Mouse (Mus musculus) erythroblast, adult 5-6 weeks (primary cell): ENCODE results near the gene Tmem256. TPM values are rescaled to one million over a fixed set of nuclear protein-coding genes. Genes with fewer than 3 reads are reported as not detected.
A peak's percentile ranks its signal among the peaks of the same experiment; 100 is the strongest.

ENCODE experiments used
- ATAC-seq: replicated peaks from 2 replicates; pipeline ENCODE4 v1.8.0; 2016; ENCODE audit warnings: moderate number of reproducible peaks, mild to moderate bottlenecking, moderate TSS enrichment, inconsistent platforms; ENCODE audit not compliant: poor library complexity, low FRiP score, severe bottlenecking
- total RNA-seq, 2 experiments: library from RNA; stranded (forward) in 1 of 2; stranded (reverse) in 1 of 2; fragments of 150-400 nt in 1 of 2; fragments of 200-764, 138-1000 nt in 1 of 2; gene quantifications; 2 replicates each; pipeline versions ENCODE4 v1.2.3 to v1.2.4; 2015 to 2017; ENCODE audit warnings: low replicate concordance in 2 of 2

The Tmem256 gene
- total RNA-seq, 2 experiments from 2014 or later = 57.1 to 218 TPM

DNA sequence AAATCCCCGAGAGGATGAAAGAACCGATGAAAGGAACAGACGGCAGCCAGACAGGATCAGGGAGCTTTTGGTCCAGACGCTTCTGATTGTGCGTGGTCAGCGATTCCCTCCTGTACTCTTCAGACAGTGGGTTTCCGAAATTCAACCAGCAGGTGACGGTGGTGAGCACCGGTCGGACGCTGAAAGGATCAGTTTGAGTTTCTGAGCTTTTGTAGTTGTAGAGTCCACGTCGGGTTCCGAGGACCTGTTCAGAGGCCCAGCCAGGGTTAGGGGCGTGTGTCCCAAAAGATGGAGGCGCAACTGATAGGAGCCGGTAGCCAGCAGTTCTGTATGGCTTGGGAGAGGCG, 42.2 kb downstream of the Tmem256 start:
- ATAC-seq = peak; percentile 60

DNA sequence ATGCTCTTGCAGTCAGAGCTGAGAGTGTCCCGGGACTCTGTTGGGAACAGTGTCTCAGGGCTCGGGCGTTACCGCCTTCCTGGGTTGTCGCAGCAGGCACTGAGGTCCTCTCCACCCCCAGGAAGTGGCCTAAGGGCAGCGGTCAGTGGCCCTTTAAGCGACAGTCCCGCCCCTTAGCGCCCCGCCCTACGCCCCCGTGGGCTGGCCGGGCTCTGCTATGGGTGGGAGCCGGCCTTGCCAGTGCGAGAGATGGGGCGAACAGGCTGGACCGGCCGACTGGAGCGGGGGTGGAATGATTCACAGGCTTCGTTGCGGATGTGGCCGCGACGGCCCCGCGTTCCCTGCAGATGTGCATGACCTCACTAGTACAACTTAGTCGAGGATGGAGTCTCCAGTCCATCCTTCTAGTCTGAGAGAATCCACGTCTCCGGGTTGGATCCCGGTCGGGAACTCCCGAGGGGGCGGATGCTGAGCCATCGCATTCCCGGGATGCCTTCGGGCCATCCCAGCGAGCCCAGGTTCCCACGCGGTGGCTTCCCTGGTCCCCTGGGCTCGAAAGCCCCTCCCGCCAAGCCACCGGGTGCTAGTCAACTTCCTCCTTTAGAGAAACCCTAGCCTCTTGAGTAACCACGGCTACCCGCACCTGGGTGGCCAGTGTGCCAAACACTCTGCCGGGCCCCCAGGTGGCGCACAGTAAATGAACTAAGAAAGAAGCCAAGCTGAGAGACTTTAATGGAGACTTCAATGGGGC, 42.7 kb downstream of the Tmem256 start, which contains the start of gene Kctd11:
TSS of gene Kctd11 (minus strand) at position 554 of the 751 bp plus-strand sequence.
- ATAC-seq = peak; percentile 37

DNA sequence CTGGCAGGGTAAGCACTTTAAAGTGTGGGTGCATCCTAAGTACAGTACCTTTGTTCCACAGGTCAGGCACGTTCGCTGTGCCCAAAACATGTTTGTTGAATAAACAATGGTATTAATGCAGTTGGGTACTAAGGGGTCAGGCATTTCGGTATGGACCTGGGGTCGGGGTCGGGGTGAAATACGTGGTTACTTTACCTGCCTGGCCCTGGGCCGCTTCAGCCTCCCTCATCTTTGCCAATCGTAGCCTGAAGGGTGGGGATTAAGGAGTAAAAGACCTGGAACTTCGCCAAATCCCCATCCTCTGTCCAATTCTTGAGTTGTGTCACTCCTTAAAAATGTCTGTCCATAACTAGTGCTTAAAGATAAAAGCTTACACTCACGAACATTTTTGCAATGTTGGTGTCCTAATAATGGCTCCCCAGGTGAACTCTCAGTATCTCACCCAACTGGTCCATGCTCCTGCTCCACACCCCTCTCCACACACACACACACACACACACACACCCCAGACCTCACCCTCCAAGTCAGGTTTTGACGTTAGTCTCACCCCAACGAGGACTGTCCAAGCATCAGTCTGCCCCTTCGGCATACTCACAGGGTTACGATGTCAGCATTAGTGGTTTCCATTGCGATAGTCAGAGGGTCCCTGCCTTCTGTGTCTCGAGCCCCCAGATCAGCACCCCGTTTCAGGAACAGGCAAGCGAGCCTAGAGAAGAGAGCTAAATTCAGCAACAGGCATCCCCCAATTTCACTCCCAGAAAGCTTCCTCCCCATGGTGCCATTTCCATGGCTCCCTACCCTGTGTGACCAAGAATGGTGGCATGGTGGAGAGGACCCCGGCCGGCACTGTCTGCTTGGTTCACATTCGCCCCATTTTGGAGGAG, 43.7 kb downstream of the Tmem256 start:
- no peak for ATAC-seq

DNA sequence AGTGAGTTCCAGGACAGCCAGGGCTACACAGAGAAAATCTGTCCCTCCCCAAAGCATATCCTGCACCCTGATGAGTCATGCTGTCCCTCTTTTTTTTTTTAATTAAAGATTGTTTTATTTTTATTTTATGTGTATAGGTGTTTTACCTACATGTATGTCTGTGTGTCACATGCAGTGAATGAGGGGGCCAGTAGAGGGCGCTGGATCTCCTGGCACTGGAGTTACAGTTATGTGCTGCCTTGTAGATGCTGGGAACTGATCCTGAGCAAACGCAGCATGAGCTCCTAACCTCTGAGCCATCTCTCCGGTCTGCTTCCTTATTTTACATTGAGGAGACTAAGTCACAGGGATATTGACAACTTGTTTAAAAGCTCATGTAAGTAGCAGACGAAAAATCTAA, 44.8 kb downstream of the Tmem256 start:
- no peak for ATAC-seq

DNA sequence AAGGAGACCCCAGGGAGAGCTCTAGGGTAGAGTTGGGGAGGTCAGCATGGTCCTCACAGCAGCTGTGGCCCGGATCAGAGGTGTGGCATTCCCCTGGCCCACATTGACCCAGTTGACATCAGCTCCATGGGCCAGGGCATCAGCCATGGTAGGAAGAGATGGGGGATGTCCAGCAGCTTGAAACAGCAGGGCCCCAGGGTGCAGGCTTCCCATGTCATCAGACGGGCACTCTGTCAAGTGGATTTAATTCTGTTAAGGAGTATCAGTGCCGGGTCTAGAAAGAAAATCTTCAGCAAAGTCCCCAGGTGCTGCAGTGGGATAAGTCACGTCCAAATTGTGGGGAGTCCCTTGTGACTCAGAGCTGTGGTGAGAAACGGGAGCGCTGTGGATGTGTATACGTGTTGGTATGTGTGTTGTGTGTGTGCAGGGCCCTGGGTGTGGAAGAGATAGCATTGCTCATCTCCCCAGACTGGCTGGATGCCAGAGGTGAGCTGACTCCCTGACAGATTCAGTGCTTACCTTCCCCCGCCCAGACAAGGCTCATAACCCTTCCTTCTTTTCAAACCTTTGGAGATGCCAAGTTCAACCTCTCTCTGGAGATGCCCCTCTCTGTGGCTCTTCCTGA, 45.3 kb downstream of the Tmem256 start:
- no peak for ATAC-seq

DNA sequence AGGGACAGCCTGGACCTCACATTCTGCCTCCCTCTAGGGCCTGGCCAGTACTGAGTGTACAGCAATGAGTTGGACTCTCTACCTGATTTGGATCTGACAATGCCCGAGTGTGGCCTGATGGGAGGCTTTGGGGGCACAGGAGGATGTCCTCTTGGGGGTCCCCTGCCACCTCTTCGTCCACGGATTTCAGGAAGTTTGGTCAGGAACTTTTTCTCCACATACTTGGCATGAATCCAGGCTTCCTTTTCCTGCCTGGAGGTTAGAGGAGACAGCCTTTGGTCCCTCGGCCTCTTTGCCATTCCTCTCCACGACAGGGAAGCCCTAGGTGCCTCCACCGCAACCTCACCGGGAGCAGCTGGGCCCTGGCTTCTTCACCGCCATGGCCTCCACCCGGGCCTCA, 45.9 kb downstream of the Tmem256 start:
- ATAC-seq = no peak

DNA sequence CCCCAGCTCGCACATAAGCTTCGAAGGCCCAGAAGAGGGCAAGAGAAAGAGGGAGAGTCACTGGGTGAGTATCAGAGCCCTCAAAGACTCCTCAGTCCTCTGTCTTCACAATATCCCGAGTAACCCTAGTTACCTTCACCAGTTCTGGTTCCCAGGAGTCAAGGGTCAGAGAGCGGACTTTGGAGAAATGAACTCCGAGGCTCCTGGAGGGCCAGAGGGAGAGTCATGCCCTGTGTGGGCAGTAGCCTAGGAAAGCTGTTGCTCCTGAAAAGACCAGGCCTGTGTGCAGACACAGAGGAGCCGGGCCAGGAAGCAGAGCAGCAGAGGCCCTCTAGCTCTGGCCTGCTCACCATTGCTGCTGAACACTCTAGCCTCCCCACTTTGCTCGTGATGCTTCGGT, 46.3 kb downstream of the Tmem256 start:
- ATAC-seq = no peak

DNA sequence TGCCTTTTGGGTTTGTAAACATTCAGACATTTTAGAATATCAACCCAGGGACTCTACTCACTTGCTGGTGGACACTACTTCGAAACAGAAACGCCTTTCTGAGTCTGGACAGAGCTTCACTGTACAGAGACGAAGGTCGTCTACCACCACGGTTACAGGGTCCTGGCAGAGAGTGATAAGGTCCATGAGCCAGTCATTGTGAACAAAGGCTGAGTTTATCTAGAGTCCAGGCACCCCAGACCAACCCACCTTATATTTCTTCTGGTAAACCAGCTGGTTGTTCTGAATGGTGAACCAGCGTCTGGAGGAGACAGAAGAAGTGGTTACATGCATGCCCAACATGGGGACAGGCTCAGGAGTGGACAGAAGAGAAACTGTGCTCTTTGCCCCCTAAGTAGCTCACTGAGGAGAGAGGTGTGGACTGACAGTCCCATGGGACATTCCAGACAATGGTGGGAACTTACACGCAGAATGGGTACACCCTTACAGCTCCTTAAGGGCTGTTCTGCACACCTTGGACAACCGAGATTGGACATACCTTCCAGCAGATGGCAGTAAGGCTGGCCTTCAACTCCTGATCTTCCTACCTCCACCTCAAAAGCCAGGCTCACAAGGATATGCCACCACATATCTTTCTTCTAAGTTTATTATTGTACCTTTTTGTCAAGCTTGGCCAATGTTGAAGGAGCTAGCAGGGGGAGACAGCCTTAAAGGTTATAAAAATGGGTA, 48.8 kb downstream of the Tmem256 start:
- peak; percentile 73 for ATAC-seq

Other genes starting within 250 kb of the Tmem256 start
Only the 30 nearest of the 42 such genes appear.
- gene Senp3, start 156.4 kb upstream of the Tmem256 start, total RNA-seq (2015; ENCODE audit: low replicate concordance) = 46.4 and 52.3 TPM in 2 replicates
- 10.3 and 18.2 TPM in 2 replicates for gene Senp3, start 156.4 kb upstream of the Tmem256 start, total RNA-seq (2017; ENCODE audit: low replicate concordance)
- 9.2 and 17.9 TPM in 2 replicates for gene Tnfsf13, start 152.7 kb upstream of the Tmem256 start, total RNA-seq (2015; ENCODE audit: low replicate concordance)
- 0.28 and 7.8 TPM in 2 replicates for gene Tnfsf13, start 152.7 kb upstream of the Tmem256 start, total RNA-seq (2017; ENCODE audit: low replicate concordance)
- gene Tnfsf12, start 142.7 kb upstream of the Tmem256 start, total RNA-seq (2015; ENCODE audit: low replicate concordance) = 1.3 TPM in 1 of 2 replicates, not detected in the other
- 0.17 and 1.1 TPM in 2 replicates for gene Tnfsf12, start 142.7 kb upstream of the Tmem256 start, total RNA-seq (2017; ENCODE audit: low replicate concordance)
- gene Tnfsfm13, start 142.4 kb upstream of the Tmem256 start, total RNA-seq (2015; ENCODE audit: low replicate concordance) = 0.38 and 4.8 TPM in 2 replicates
- gene Tnfsfm13, start 142.4 kb upstream of the Tmem256 start, total RNA-seq (2017; ENCODE audit: low replicate concordance) = 2.8 and 5.2 TPM in 2 replicates
- gene Polr2a, start 79.9 kb upstream of the Tmem256 start, total RNA-seq (2015; ENCODE audit: low replicate concordance) = 56.5 and 58.3 TPM in 2 replicates
- gene Polr2a, start 79.9 kb upstream of the Tmem256 start, total RNA-seq (2017; ENCODE audit: low replicate concordance) = 69.5 and 76.9 TPM in 2 replicates
- not detected in 2 replicates for gene Slc35g3, start 76.5 kb upstream of the Tmem256 start, total RNA-seq (2015; ENCODE audit: low replicate concordance)
- gene Slc35g3, start 76.5 kb upstream of the Tmem256 start, total RNA-seq (2017; ENCODE audit: low replicate concordance) = not detected in 2 replicates
- 1.7 and 1.9 TPM in 2 replicates for gene Zbtb4, start 72.6 kb upstream of the Tmem256 start, total RNA-seq (2015; ENCODE audit: low replicate concordance)
- 0.94 and 2.4 TPM in 2 replicates for gene Zbtb4, start 72.6 kb upstream of the Tmem256 start, total RNA-seq (2017; ENCODE audit: low replicate concordance)
- 4.0 TPM in 1 of 2 replicates, not detected in the other for gene Chrnb1, start 42.6 kb upstream of the Tmem256 start, total RNA-seq (2015; ENCODE audit: low replicate concordance)
- 0.26 TPM in 1 of 2 replicates, not detected in the other for gene Chrnb1, start 42.6 kb upstream of the Tmem256 start, total RNA-seq (2017; ENCODE audit: low replicate concordance)
- not detected in 2 replicates for gene Fgf11, start 36.7 kb upstream of the Tmem256 start, total RNA-seq (2015; ENCODE audit: low replicate concordance)
- gene Fgf11, start 36.7 kb upstream of the Tmem256 start, total RNA-seq (2017; ENCODE audit: low replicate concordance) = not detected in 2 replicates
- gene Tmem102, start 32.9 kb upstream of the Tmem256 start, total RNA-seq (2015; ENCODE audit: low replicate concordance) = not detected in 2 replicates
- not detected in 2 replicates for gene Tmem102, start 32.9 kb upstream of the Tmem256 start, total RNA-seq (2017; ENCODE audit: low replicate concordance)
- gene Gm39566, start 23.2 kb upstream of the Tmem256 start, total RNA-seq (2015; ENCODE audit: low replicate concordance) = 0.42 TPM in 1 of 2 replicates, not detected in the other
- gene Gm39566, start 23.2 kb upstream of the Tmem256 start, total RNA-seq (2017; ENCODE audit: low replicate concordance) = 0.14 TPM in 1 of 2 replicates, not detected in the other
- gene Spem2, start 20.0 kb upstream of the Tmem256 start, total RNA-seq (2015; ENCODE audit: low replicate concordance) = not detected in 2 replicates
- gene Spem2, start 20.0 kb upstream of the Tmem256 start, total RNA-seq (2017; ENCODE audit: low replicate concordance) = not detected in 2 replicates
- gene Spem1, start 16.3 kb upstream of the Tmem256 start, total RNA-seq (2015; ENCODE audit: low replicate concordance) = not detected in 2 replicates
- gene Spem1, start 16.3 kb upstream of the Tmem256 start, total RNA-seq (2017; ENCODE audit: low replicate concordance) = not detected in 2 replicates
- 0.19 and 0.42 TPM in 2 replicates for gene Nlgn2, start 730 bp upstream of the Tmem256 start, total RNA-seq (2015; ENCODE audit: low replicate concordance)
- 0.28 and 1.1 TPM in 2 replicates for gene Nlgn2, start 730 bp upstream of the Tmem256 start, total RNA-seq (2017; ENCODE audit: low replicate concordance)
- gene Plscr3, start 7.9 kb downstream of the Tmem256 start, total RNA-seq (2015; ENCODE audit: low replicate concordance) = 12.5 and 17.6 TPM in 2 replicates
- gene Plscr3, start 7.9 kb downstream of the Tmem256 start, total RNA-seq (2017; ENCODE audit: low replicate concordance) = 5.9 and 11.4 TPM in 2 replicates
- 15.5 and 19.6 TPM in 2 replicates for gene Tnk1, start 20.2 kb downstream of the Tmem256 start, total RNA-seq (2015; ENCODE audit: low replicate concordance)
- gene Tnk1, start 20.2 kb downstream of the Tmem256 start, total RNA-seq (2017; ENCODE audit: low replicate concordance) = 8.3 and 13.8 TPM in 2 replicates
- not detected in 2 replicates for gene Tmem95, start 39.5 kb downstream of the Tmem256 start, total RNA-seq (2015; ENCODE audit: low replicate concordance)
- gene Tmem95, start 39.5 kb downstream of the Tmem256 start, total RNA-seq (2017; ENCODE audit: low replicate concordance) = not detected in 2 replicates
- 1.3 and 2.1 TPM in 2 replicates for gene Kctd11, start 42.9 kb downstream of the Tmem256 start, total RNA-seq (2015; ENCODE audit: low replicate concordance)
- gene Kctd11, start 42.9 kb downstream of the Tmem256 start, total RNA-seq (2017; ENCODE audit: low replicate concordance) = 0.42 and 0.77 TPM in 2 replicates
- 9.0 and 15.7 TPM in 2 replicates for gene Acap1, start 57.0 kb downstream of the Tmem256 start, total RNA-seq (2015; ENCODE audit: low replicate concordance)
- gene Acap1, start 57.0 kb downstream of the Tmem256 start, total RNA-seq (2017; ENCODE audit: low replicate concordance) = 12.1 and 16.1 TPM in 2 replicates
- gene 2810408A11Rik, start 62.5 kb downstream of the Tmem256 start, total RNA-seq (2015; ENCODE audit: low replicate concordance) = 2.7 TPM in 1 of 2 replicates, not detected in the other
- gene 2810408A11Rik, start 62.5 kb downstream of the Tmem256 start, total RNA-seq (2017; ENCODE audit: low replicate concordance) = 6.0 TPM in 1 of 2 replicates, not detected in the other
- 3.5 and 3.8 TPM in 2 replicates for gene Neurl4, start 62.6 kb downstream of the Tmem256 start, total RNA-seq (2015; ENCODE audit: low replicate concordance)
- 9.3 and 16.0 TPM in 2 replicates for gene Neurl4, start 62.6 kb downstream of the Tmem256 start, total RNA-seq (2017; ENCODE audit: low replicate concordance)
- 69.0 and 102 TPM in 2 replicates for gene Gps2, start 75.4 kb downstream of the Tmem256 start, total RNA-seq (2015; ENCODE audit: low replicate concordance)
- gene Gps2, start 75.4 kb downstream of the Tmem256 start, total RNA-seq (2017; ENCODE audit: low replicate concordance) = 52.9 and 63.3 TPM in 2 replicates
- 340 and 374 TPM in 2 replicates for gene Eif5a, start 83.4 kb downstream of the Tmem256 start, total RNA-seq (2015; ENCODE audit: low replicate concordance)
- gene Eif5a, start 83.4 kb downstream of the Tmem256 start, total RNA-seq (2017; ENCODE audit: low replicate concordance) = 154 and 205 TPM in 2 replicates
- gene Ybx2, start 97.3 kb downstream of the Tmem256 start, total RNA-seq (2015; ENCODE audit: low replicate concordance) = not detected in 2 replicates
- 5.0 TPM in 1 of 2 replicates, not detected in the other for gene Ybx2, start 97.3 kb downstream of the Tmem256 start, total RNA-seq (2017; ENCODE audit: low replicate concordance)
- gene Slc2a4, start 109.7 kb downstream of the Tmem256 start, total RNA-seq (2015; ENCODE audit: low replicate concordance) = 31.3 and 37.9 TPM in 2 replicates
- 98.1 and 151 TPM in 2 replicates for gene Slc2a4, start 109.7 kb downstream of the Tmem256 start, total RNA-seq (2017; ENCODE audit: low replicate concordance)
- not detected in 2 replicates for gene Cldn7, start 126.3 kb downstream of the Tmem256 start, total RNA-seq (2015; ENCODE audit: low replicate concordance)
- gene Cldn7, start 126.3 kb downstream of the Tmem256 start, total RNA-seq (2017; ENCODE audit: low replicate concordance) = not detected in 2 replicates
- 48.1 and 52.3 TPM in 2 replicates for gene Ctdnep1, start 142.6 kb downstream of the Tmem256 start, total RNA-seq (2015; ENCODE audit: low replicate concordance)
- gene Ctdnep1, start 142.6 kb downstream of the Tmem256 start, total RNA-seq (2017; ENCODE audit: low replicate concordance) = 10.8 and 12.5 TPM in 2 replicates
- 24.9 and 35.5 TPM in 2 replicates for gene Elp5, start 144.0 kb downstream of the Tmem256 start, total RNA-seq (2015; ENCODE audit: low replicate concordance)
- gene Elp5, start 144.0 kb downstream of the Tmem256 start, total RNA-seq (2017; ENCODE audit: low replicate concordance) = 14.5 and 18.7 TPM in 2 replicates
- gene Gabarap, start 152.6 kb downstream of the Tmem256 start, total RNA-seq (2015; ENCODE audit: low replicate concordance) = 328 and 394 TPM in 2 replicates
- gene Gabarap, start 152.6 kb downstream of the Tmem256 start, total RNA-seq (2017; ENCODE audit: low replicate concordance) = 127 and 214 TPM in 2 replicates
- 8.5 and 11.3 TPM in 2 replicates for gene Phf23, start 157.3 kb downstream of the Tmem256 start, total RNA-seq (2015; ENCODE audit: low replicate concordance)
- 7.4 and 11.0 TPM in 2 replicates for gene Phf23, start 157.3 kb downstream of the Tmem256 start, total RNA-seq (2017; ENCODE audit: low replicate concordance)